Mouse (Mus musculus) spleen, adult 18-20 months (tissue): ENCODE measurements around the gene Gm17720.
"Not testable (repeated sequence)": the region's sequence is repeated elsewhere in the genome, so short reads cannot be mapped to it uniquely, and the experiment has no call there.

Experiments used
- DNase-seq, 2 experiments: peaks; one replicate each; pipeline ENCODE4 v3.0.0; 2022; ENCODE audit warnings: mixed read lengths in 2 of 2

The Gm17720 gene

GRCm38 (mm10) chr8:110039216-110039615 is 63.3 kb downstream of the Gm17720 start:
- DNase-seq, result no peak

- DNase-seq, result no peak
Measured at GRCm38 (mm10) chr8:110036156-110036555, 66.4 kb downstream of the Gm17720 start.

GRCm38 (mm10) chr8:110034331-110034730 is 68.2 kb downstream of the Gm17720 start:
- DNase-seq, result no peak

GRCm38 (mm10) chr8:110033771-110034170 is 68.8 kb downstream of the Gm17720 start:
- DNase-seq, result not testable (repeated sequence)
